Mouse (Mus musculus): ENCODE data around the gene Ebf3.

- TF ChIP-seq POLR2A (IDR thresholded peaks at IDR 0.05; ENCODE audit: insufficient read depth, low read depth, low read length) (no peak), CTCF (IDR thresholded peaks at IDR 0.05) (peak; percentile 13; the same call in 1 of the 2 replicates)
These were observed 102.9 kb downstream of the Ebf3 start for GRCm38 (mm10) chr7:137211332-137211731.

Data from heart, adult 2 months (tissue).